Mouse (Mus musculus): ENCODE results near the gene Slco2a1. TPM values are rescaled to one million over a fixed set of nuclear protein-coding genes. Genes with fewer than 3 reads are reported as not detected.

The Slco2a1 gene
- polyA plus RNA-seq, 1 experiment from 2014 or later: 0.31 TPM

- WGBS: 83% methylated on average over 8 of the region's 8 CpGs
- Histone ChIP-seq H3K4me3 (ENCODE audit: low read depth, low read length) (no peak overlapping the region), H3K4me1 (ENCODE audit: control insufficient read depth, insufficient read depth, low read length) (peaks cover 29% of the 10 kb centered on the region), H3K9me3 (ENCODE audit: control insufficient read depth, low read length) (no peaks in the 10 kb centered on the region), H3K36me3 (ENCODE audit: control insufficient read depth, insufficient read depth, low read length) (no peaks in the 10 kb centered on the region), H3K9ac (ENCODE audit: low read length) (no peak overlapping the region), H3K4me2 (no peak overlapping the region), H3K27me3 (ENCODE audit: control insufficient read depth, insufficient read depth, low read length) (peaks cover 4% of the 10 kb centered on the region; the same call in 1 of the 2 replicates), H3K27ac (ENCODE audit: low read depth, low read length) (no peak overlapping the region)
- ATAC-seq (ENCODE audit: low FRiP score) (no peak), DNase-seq (ENCODE audit: low spot score, missing footprints) (no peak)
Measured at GRCm38 (mm10) chr9:103114326-103114725, 125.8 kb downstream of the Slco2a1 start.

GRCm38 (mm10) chr9:103114901-103115300 lies 126.4 kb downstream of the Slco2a1 start:
- Histone ChIP-seq H3K27ac (ENCODE audit: low read depth, low read length) (no peak overlapping the region), H3K36me3 (ENCODE audit: control insufficient read depth, insufficient read depth, low read length) (no peaks in the 10 kb centered on the region), H3K4me2 (no peak overlapping the region), H3K4me3 (ENCODE audit: low read depth, low read length) (no peak overlapping the region), H3K4me1 (ENCODE audit: control insufficient read depth, insufficient read depth, low read length) (peaks cover 34% of the 10 kb centered on the region), H3K27me3 (ENCODE audit: control insufficient read depth, insufficient read depth, low read length) (peaks cover 2% of the 10 kb centered on the region; the same call in 1 of the 2 replicates), H3K9me3 (ENCODE audit: control insufficient read depth, low read length) (no peaks in the 10 kb centered on the region), H3K9ac (ENCODE audit: low read length) (no peak overlapping the region)
- 89% methylated on average over 13 of the region's 13 CpGs for WGBS
- ATAC-seq (ENCODE audit: low FRiP score): no peak
- DNase-seq (ENCODE audit: low spot score, missing footprints): no peak

GRCm38 (mm10) chr9:103116941-103117340 lies 128.4 kb downstream of the Slco2a1 start:
- ATAC-seq (ENCODE audit: low FRiP score): no peak
- no peak overlapping the region for H3K4me3 ChIP-seq (ENCODE audit: low read depth, low read length)
- H3K4me2 ChIP-seq: no peak overlapping the region
- no peaks in the 10 kb centered on the region for H3K9me3 ChIP-seq (ENCODE audit: control insufficient read depth, low read length)
- DNase-seq (ENCODE audit: low spot score, missing footprints): no peak
- H3K27ac ChIP-seq (ENCODE audit: low read depth, low read length): peak overlapping the region; percentile 25; the same call in 1 of the 2 replicates
- H3K36me3 ChIP-seq (ENCODE audit: control insufficient read depth, insufficient read depth, low read length): no peaks in the 10 kb centered on the region
- peaks cover 26% of the 10 kb centered on the region for H3K4me1 ChIP-seq (ENCODE audit: control insufficient read depth, insufficient read depth, low read length)
- no peaks in the 10 kb centered on the region for H3K27me3 ChIP-seq (ENCODE audit: control insufficient read depth, insufficient read depth, low read length)
- 76% methylated on average over 4 of the region's 4 CpGs for WGBS
- no peak overlapping the region for H3K9ac ChIP-seq (ENCODE audit: low read length)

GRCm38 (mm10) chr9:103117495-103117894 lies 129.0 kb downstream of the Slco2a1 start:
- WGBS: 40% methylated on average over 5 of the region's 5 CpGs
- Histone ChIP-seq H3K27me3 (ENCODE audit: control insufficient read depth, insufficient read depth, low read length) (no peaks in the 10 kb centered on the region), H3K4me1 (ENCODE audit: control insufficient read depth, insufficient read depth, low read length) (peaks cover 25% of the 10 kb centered on the region), H3K4me2 (no peak overlapping the region), H3K36me3 (ENCODE audit: control insufficient read depth, insufficient read depth, low read length) (no peaks in the 10 kb centered on the region), H3K4me3 (ENCODE audit: low read depth, low read length) (no peak overlapping the region), H3K9me3 (ENCODE audit: control insufficient read depth, low read length) (no peaks in the 10 kb centered on the region), H3K27ac (ENCODE audit: low read depth, low read length) (peak overlapping the region; percentile 25; the same call in 1 of the 2 replicates), H3K9ac (ENCODE audit: low read length) (no peak overlapping the region)
- DNase-seq (ENCODE audit: low spot score, missing footprints) (peak; percentile 88), ATAC-seq (ENCODE audit: low FRiP score) (peak; percentile 63)

- Histone ChIP-seq H3K4me3 (ENCODE audit: low read depth, low read length) (no peak overlapping the region), H3K27me3 (ENCODE audit: control insufficient read depth, insufficient read depth, low read length) (no peaks in the 10 kb centered on the region), H3K4me1 (ENCODE audit: control insufficient read depth, insufficient read depth, low read length) (peaks cover 20% of the 10 kb centered on the region), H3K9ac (ENCODE audit: low read length) (no peak overlapping the region), H3K9me3 (ENCODE audit: control insufficient read depth, low read length) (no peaks in the 10 kb centered on the region), H3K27ac (ENCODE audit: low read depth, low read length) (no peak overlapping the region), H3K4me2 (no peak overlapping the region), H3K36me3 (ENCODE audit: control insufficient read depth, insufficient read depth, low read length) (no peaks in the 10 kb centered on the region)
- ATAC-seq (ENCODE audit: low FRiP score) (no peak), DNase-seq (ENCODE audit: low spot score, missing footprints) (no peak)
- 80% methylated on average over 8 of the region's 8 CpGs for WGBS
Measured at GRCm38 (mm10) chr9:103117951-103118350, 129.4 kb downstream of the Slco2a1 start.

- ATAC-seq (ENCODE audit: low FRiP score) (no peak), DNase-seq (ENCODE audit: low spot score, missing footprints) (no peak)
- Histone ChIP-seq H3K4me3 (ENCODE audit: low read depth, low read length) (no peak overlapping the region), H3K9ac (ENCODE audit: low read length) (no peak overlapping the region), H3K9me3 (ENCODE audit: control insufficient read depth, low read length) (no peaks in the 10 kb centered on the region), H3K27me3 (ENCODE audit: control insufficient read depth, insufficient read depth, low read length) (no peaks in the 10 kb centered on the region), H3K27ac (ENCODE audit: low read depth, low read length) (no peak overlapping the region), H3K36me3 (ENCODE audit: control insufficient read depth, insufficient read depth, low read length) (no peaks in the 10 kb centered on the region), H3K4me2 (no peak overlapping the region), H3K4me1 (ENCODE audit: control insufficient read depth, insufficient read depth, low read length) (peaks cover 16% of the 10 kb centered on the region)
- WGBS: 91% methylated on average over 5 of the region's 5 CpGs
Measured at GRCm38 (mm10) chr9:103118651-103119275, 130.3 kb downstream of the Slco2a1 start.

GRCm38 (mm10) chr9:103119781-103120180 lies 131.3 kb downstream of the Slco2a1 start:
- no peak overlapping the region for H3K9ac ChIP-seq (ENCODE audit: low read length)
- H3K27ac ChIP-seq (ENCODE audit: low read depth, low read length): no peak overlapping the region
- H3K4me3 ChIP-seq (ENCODE audit: low read depth, low read length): no peak overlapping the region
- DNase-seq (ENCODE audit: low spot score, missing footprints) (no peak), ATAC-seq (ENCODE audit: low FRiP score) (no peak)
- no peaks in the 10 kb centered on the region for H3K27me3 ChIP-seq (ENCODE audit: control insufficient read depth, insufficient read depth, low read length)
- H3K36me3 ChIP-seq (ENCODE audit: control insufficient read depth, insufficient read depth, low read length): no peaks in the 10 kb centered on the region
- no peak overlapping the region for H3K4me2 ChIP-seq
- 85% methylated on average over 9 of the region's 9 CpGs for WGBS
- H3K9me3 ChIP-seq (ENCODE audit: control insufficient read depth, low read length): no peaks in the 10 kb centered on the region
- peaks cover 13% of the 10 kb centered on the region for H3K4me1 ChIP-seq (ENCODE audit: control insufficient read depth, insufficient read depth, low read length)

- H3K36me3 ChIP-seq (ENCODE audit: control insufficient read depth, insufficient read depth, low read length): no peaks in the 10 kb centered on the region
- no peak overlapping the region for H3K9ac ChIP-seq (ENCODE audit: low read length)
- ATAC-seq (ENCODE audit: low FRiP score) (no peak), DNase-seq (ENCODE audit: low spot score, missing footprints) (no peak)
- H3K4me3 ChIP-seq (ENCODE audit: low read depth, low read length): no peak overlapping the region
- no peaks in the 10 kb centered on the region for H3K27me3 ChIP-seq (ENCODE audit: control insufficient read depth, insufficient read depth, low read length)
- no peak overlapping the region for H3K4me2 ChIP-seq
- no peak overlapping the region for H3K27ac ChIP-seq (ENCODE audit: low read depth, low read length)
- 48% methylated on average over 2 of the region's 2 CpGs for WGBS
- peaks cover 13% of the 10 kb centered on the region for H3K4me1 ChIP-seq (ENCODE audit: control insufficient read depth, insufficient read depth, low read length)
- no peaks in the 10 kb centered on the region for H3K9me3 ChIP-seq (ENCODE audit: control insufficient read depth, low read length)
Measured at GRCm38 (mm10) chr9:103120231-103120630, 131.7 kb downstream of the Slco2a1 start.

- Histone ChIP-seq H3K9ac (ENCODE audit: low read length) (no peak overlapping the region), H3K4me3 (ENCODE audit: low read depth, low read length) (no peak overlapping the region), H3K27me3 (ENCODE audit: control insufficient read depth, insufficient read depth, low read length) (no peaks in the 10 kb centered on the region), H3K9me3 (ENCODE audit: control insufficient read depth, low read length) (no peaks in the 10 kb centered on the region), H3K4me2 (no peak overlapping the region), H3K27ac (ENCODE audit: low read depth, low read length) (no peak overlapping the region), H3K4me1 (ENCODE audit: control insufficient read depth, insufficient read depth, low read length) (peaks cover 13% of the 10 kb centered on the region), H3K36me3 (ENCODE audit: control insufficient read depth, insufficient read depth, low read length) (no peaks in the 10 kb centered on the region)
- DNase-seq (ENCODE audit: low spot score, missing footprints): no peak
- ATAC-seq (ENCODE audit: low FRiP score): no peak
- 89% methylated on average over 6 of the region's 7 CpGs for WGBS
Measured at GRCm38 (mm10) chr9:103121546-103121945, 133.0 kb downstream of the Slco2a1 start.
